16 mouse cellular contexts compared by ENCODE assay signal in the genomic region with DNA sequence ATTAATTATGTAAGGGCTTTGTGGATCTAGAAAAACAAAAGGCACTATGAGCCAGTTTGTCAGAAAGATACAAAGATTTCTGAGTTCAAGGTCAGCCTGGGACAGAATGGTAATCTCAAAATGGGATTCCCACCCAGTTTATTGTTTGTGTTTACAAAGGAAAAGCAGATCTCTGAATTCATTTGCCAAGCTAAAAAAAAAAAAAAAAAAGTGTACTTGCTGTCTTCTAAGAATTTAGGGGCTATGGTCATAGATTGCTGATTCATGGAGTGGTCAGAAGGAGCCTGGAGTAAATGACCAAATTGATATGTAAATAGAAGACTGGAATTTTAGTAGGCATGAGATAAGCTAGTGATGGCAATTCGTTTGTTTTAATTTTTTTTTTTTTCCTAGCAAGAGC.
"Had no signal": no experiment of that assay in that cellular context is flagged by ENCODE, and none has a peak within 500 bp of the region (broad histone marks: within the 10 kb centered on the region; RNA-seq: fewer than 3 reads in every experiment).

No protein-coding gene starts in this region.

- H3K9ac ChIP-seq: neural tube, embryonic 12.5 days; neural tube, embryonic 13.5 days; neural tube, embryonic 15.5 days; stomach, embryonic 15.5 days had no signal

- H3K9me3 ChIP-seq: neural tube, embryonic 12.5 days; neural tube, embryonic 13.5 days; neural tube, embryonic 15.5 days; stomach, embryonic 15.5 days had no signal

- H3K27ac ChIP-seq: neural tube, embryonic 12.5 days; neural tube, embryonic 13.5 days; neural tube, embryonic 15.5 days; stomach, embryonic 15.5 days; stomach, postnatal 0 days had no signal

- H3K4me1 ChIP-seq: neural tube, embryonic 15.5 days; stomach, embryonic 15.5 days had no signal

- H3K27me3 ChIP-seq: neural tube, embryonic 12.5 days; neural tube, embryonic 13.5 days; neural tube, embryonic 15.5 days; stomach, embryonic 15.5 days had no signal

- H3K4me3 ChIP-seq: neural tube, embryonic 12.5 days; neural tube, embryonic 13.5 days; neural tube, embryonic 15.5 days; stomach, embryonic 15.5 days had no signal

- DNase-seq: right cerebral cortex, adult 18-20 months; right cerebral cortex, postnatal 14 days; right cerebral cortex, postnatal 25 days; right cerebral cortex, postnatal 4 days; spleen, adult 18-20 months; thymus, adult 18-20 months; thymus, adult 2 months; thymus, postnatal 14 days; thymus, postnatal 25 days; thymus, postnatal 36 days; thymus, postnatal 4 days had no signal

- H3K4me2 ChIP-seq: neural tube, embryonic 12.5 days; neural tube, embryonic 13.5 days; neural tube, embryonic 15.5 days; stomach, embryonic 15.5 days had no signal
